Mouse (Mus musculus): ENCODE data around the gene Tmem209.

The Tmem209 gene

GRCm38 (mm10) chr6:30509265-30510239 is at the start of gene Tmem209, which contains the start of gene Ssmem1:
TSS of gene Tmem209 (minus strand) at chr6:30509783.
TSS of gene Ssmem1 (plus strand) at chr6:30509849.
- peak; percentile 98 for DNase-seq

- DNase-seq, result no peak
These were observed 46.5 kb upstream of the Tmem209 start for GRCm38 (mm10) chr6:30556080-30556479.

- DNase-seq, result no peak
These were observed 45.1 kb upstream of the Tmem209 start for GRCm38 (mm10) chr6:30554621-30555170.

GRCm38 (mm10) chr6:30554092-30554491 is 44.5 kb upstream of the Tmem209 start:
- DNase-seq, result no peak

GRCm38 (mm10) chr6:30553381-30554010 is 43.9 kb upstream of the Tmem209 start:
- DNase-seq, result no peak

- DNase-seq, result no peak
These were observed 43.0 kb upstream of the Tmem209 start for GRCm38 (mm10) chr6:30552628-30553027.

- no peak for DNase-seq
These were observed 42.3 kb upstream of the Tmem209 start for GRCm38 (mm10) chr6:30551644-30552580.

- no peak for DNase-seq
These were observed 41.6 kb upstream of the Tmem209 start for GRCm38 (mm10) chr6:30551193-30551515.

- no peak for DNase-seq
These were observed 41.1 kb upstream of the Tmem209 start for GRCm38 (mm10) chr6:30550496-30551192.

GRCm38 (mm10) chr6:30549231-30549761 is 39.7 kb upstream of the Tmem209 start:
- no peak for DNase-seq

GRCm38 (mm10) chr6:30547656-30548306 is 38.2 kb upstream of the Tmem209 start:
- no peak for DNase-seq

- DNase-seq, result no peak
These were observed 37.7 kb upstream of the Tmem209 start for GRCm38 (mm10) chr6:30547274-30547645.

GRCm38 (mm10) chr6:30546571-30547273 is 37.1 kb upstream of the Tmem209 start:
- peak; percentile 38 to 43 for DNase-seq

- DNase-seq, result no peak
These were observed 36.1 kb upstream of the Tmem209 start for GRCm38 (mm10) chr6:30545689-30546088.

GRCm38 (mm10) chr6:30543851-30544250 is 34.3 kb upstream of the Tmem209 start:
- no peak for DNase-seq

- DNase-seq, result no peak
These were observed 33.5 kb upstream of the Tmem209 start for GRCm38 (mm10) chr6:30543077-30543476.

- DNase-seq, result no peak
These were observed 32.7 kb upstream of the Tmem209 start for GRCm38 (mm10) chr6:30542277-30542676.

- no peak for DNase-seq
These were observed 31.6 kb upstream of the Tmem209 start, which contains the start of gene Cpa2 for GRCm38 (mm10) chr6:30541009-30541799. TSS of gene Cpa2 (plus strand) at chr6:30541582.

GRCm38 (mm10) chr6:30538800-30539199 is 29.2 kb upstream of the Tmem209 start:
- no peak for DNase-seq

GRCm38 (mm10) chr6:30538240-30538639 is 28.7 kb upstream of the Tmem209 start:
- DNase-seq, result no peak
